Mouse (Mus musculus) layer of hippocampus, postnatal 14 days (tissue): ENCODE measurements at regions not wholly inside any gene's neighbourhood (a gene's known extent, or its start where the extent isn't known, plus 50 kb on each side); places are given as distances from the start of the nearest gene placed in this dataset.
A peak's percentile ranks its signal among the peaks of the same experiment; 100 is the strongest.

ENCODE experiments used
- DNase-seq, 2 experiments: peaks; one replicate each; pipeline ENCODE4 v3.0.0; 2021 to 2022; ENCODE audit warnings: low spot score in 2 of 2, mixed read lengths in 1 of 2

GRCm38 (mm10) chr15:93903671-93904603 lies 308.2 kb upstream of the Prickle1 start:
- DNase-seq = no peak

DNA sequence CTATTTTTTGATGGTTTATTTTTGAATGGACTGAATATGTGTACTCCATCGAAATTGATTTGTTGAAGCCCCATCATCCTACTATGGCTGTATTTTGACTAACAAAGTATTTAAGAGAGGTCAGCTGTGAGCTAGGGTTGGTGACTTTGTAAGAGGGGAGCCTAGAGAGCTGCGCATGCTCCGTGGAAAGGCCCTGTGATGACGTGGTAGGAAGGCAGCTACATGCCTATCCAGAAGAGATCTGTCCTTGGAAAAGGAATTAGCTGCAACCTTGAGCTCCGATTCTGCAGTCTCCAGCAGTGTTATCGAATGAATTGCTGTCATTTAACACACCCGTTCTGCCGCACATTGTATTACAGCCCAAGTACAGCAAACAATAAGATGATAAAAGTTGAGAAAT lies 287.1 kb upstream of the Prickle1 start:
- no peak for DNase-seq

DNA sequence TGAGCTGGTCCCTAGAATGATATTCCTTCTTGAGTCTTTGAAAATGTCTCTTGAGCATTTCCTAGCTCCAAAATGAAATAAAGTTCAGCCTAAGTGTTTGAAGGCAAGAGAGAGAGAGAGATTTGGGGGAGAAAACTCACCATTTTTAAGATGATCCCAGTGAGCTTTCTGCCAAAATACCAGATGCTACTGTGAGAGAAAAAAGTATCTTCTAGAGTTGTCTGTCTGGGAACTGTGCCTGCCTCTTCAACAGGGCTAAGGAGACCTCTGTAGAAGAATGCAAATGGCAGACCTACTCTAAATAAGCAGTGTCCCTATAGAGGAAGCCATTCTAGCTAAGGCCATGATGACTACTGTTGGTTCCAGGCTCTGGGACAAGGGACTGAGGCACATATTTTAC lies 285.6 kb upstream of the Prickle1 start:
- no peak for DNase-seq

DNA sequence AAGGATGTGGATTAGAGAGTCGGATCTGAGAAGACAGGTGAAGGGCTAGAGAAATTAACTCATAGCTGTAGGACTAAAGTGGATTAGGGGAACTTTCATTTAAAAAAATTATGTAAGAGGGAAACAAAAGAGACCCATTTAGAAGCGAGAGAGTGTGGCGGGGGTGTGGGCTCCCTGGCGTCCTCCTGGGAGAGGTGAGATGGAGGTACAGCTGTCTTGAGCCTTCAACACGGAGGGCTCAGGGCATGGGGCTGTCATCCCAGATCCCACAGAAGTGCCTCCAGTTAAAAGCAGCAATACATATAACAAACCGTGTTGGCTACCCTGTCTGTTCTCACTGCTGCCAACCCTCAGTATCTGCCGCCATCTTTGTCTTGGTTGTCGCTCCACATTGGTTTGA lies 284.6 kb upstream of the Prickle1 start:
- no peak for DNase-seq

GRCm38 (mm10) chr15:93879006-93879405 lies 283.3 kb upstream of the Prickle1 start:
- DNase-seq = peak in 1 of 2 experiments; percentile 31

DNA sequence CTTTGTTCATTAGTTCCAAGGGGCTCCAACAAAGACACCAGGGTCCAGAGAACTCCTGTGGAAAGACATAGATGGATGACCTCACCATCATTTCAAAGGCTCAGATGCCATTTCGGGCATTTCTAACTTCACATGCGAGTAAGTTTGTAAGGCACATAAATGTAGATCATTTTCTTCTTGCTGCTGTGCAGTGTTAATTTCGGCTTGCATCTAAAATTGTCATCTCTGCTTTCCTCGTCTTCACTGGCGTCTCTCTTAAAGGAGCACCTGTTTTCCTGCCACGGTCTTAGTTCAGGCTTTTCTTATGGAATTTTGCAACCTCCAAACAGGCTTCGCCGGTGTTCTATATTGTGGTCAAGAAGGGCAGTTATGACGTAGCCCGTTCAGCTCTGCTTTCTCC lies 280.6 kb upstream of the Prickle1 start:
- DNase-seq = no peak

DNA sequence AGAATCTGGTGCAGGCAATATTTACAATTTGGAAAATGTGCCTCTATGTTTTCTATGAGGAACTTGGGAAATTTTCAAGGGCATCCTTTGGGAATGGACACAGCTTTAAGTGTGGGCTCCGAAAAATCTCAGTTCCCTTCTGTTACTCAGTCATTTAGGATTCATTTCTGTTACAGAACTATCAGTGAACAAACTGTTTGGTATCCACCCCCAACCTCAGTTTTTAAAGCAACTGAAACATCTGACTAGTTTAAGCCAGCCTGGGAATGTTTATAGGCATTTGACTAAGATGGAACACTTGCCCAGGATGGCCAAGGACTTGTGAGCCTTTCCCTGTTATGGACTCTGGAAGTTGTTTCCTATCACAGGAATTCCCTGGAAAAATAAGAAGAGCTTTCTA lies 280.0 kb upstream of the Prickle1 start:
- peak in 1 of 2 experiments; percentile 36 for DNase-seq

- peak; percentile 45 to 72 for DNase-seq
Measured at GRCm38 (mm10) chr15:93874206-93874605, 278.5 kb upstream of the Prickle1 start.

- no peak for DNase-seq
Measured at GRCm38 (mm10) chr15:93857336-93857901, 261.7 kb upstream of the Prickle1 start.

- no peak for DNase-seq
Measured at GRCm38 (mm10) chr15:93853221-93853620, 257.5 kb upstream of the Prickle1 start.

DNA sequence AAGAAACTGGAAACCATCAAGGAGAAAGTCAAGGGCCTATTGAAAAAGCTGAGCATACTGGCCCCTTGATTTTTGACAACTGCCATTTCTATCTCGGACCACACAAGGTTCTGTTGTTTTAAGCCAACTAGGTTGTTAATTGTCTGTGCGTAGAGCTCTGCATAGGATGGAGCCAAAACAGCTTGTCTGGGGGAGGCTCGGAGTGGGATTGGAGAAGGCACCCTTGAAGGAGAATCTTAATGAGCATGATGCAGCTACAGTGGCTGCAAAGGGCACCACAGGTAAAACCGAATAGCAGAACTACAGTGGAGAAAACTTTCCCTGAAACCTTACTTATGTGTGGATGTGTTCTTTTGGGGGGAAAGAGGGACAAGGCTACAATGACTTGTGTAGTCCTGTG lies 256.4 kb upstream of the Prickle1 start:
- DNase-seq = no peak

GRCm38 (mm10) chr15:93850388-93850787 lies 254.7 kb upstream of the Prickle1 start:
- no peak for DNase-seq

DNA sequence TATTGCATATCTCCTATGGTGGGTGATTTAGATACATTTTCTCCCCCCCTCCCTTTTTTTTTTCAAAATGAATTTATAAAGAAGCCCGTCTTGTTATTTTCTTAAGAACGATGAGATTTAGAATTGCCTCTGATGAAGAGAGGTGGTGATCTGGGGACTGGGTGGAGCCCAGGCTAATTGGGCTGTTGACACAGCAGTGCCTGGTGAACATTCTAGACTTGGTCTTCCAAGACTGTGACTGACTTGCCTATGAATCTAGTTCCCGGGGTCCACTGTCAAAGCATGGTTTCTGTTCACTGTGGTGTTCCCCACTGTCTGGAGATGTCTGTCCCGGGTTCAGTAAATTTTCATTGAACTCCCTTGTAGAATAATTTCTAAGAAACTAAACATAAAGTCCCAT lies 253.1 kb upstream of the Prickle1 start:
- DNase-seq = no peak

GRCm38 (mm10) chr15:93846797-93847196 lies 251.1 kb upstream of the Prickle1 start:
- DNase-seq = no peak

GRCm38 (mm10) chr15:93845801-93846200 lies 250.1 kb upstream of the Prickle1 start:
- peak; percentile 45 to 72 for DNase-seq

DNA sequence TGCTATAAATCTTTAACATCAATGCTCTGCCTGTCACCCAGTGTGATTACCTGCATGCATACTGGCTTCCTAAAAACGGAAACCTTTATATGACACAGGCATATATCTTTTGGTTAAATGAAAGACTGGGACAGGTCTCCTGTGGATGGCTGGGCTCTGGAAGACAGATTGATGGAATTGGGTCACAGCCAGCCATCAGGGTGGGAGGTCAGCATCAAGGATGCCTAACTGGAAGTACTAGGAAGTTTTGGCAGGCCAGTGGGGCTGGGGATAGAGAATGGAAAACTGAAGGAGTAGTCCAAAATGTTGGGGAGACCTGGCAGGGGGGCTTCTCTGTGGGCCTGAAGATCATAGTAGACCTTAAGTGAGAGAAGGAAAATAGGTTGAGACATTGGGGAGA lies 237.3 kb upstream of the Prickle1 start:
- no peak for DNase-seq

GRCm38 (mm10) chr15:93832431-93832936 lies 236.8 kb upstream of the Prickle1 start:
- DNase-seq = peak; percentile 46 to 71

- no peak for DNase-seq
Measured at GRCm38 (mm10) chr15:93831148-93831547, 235.5 kb upstream of the Prickle1 start.

DNA sequence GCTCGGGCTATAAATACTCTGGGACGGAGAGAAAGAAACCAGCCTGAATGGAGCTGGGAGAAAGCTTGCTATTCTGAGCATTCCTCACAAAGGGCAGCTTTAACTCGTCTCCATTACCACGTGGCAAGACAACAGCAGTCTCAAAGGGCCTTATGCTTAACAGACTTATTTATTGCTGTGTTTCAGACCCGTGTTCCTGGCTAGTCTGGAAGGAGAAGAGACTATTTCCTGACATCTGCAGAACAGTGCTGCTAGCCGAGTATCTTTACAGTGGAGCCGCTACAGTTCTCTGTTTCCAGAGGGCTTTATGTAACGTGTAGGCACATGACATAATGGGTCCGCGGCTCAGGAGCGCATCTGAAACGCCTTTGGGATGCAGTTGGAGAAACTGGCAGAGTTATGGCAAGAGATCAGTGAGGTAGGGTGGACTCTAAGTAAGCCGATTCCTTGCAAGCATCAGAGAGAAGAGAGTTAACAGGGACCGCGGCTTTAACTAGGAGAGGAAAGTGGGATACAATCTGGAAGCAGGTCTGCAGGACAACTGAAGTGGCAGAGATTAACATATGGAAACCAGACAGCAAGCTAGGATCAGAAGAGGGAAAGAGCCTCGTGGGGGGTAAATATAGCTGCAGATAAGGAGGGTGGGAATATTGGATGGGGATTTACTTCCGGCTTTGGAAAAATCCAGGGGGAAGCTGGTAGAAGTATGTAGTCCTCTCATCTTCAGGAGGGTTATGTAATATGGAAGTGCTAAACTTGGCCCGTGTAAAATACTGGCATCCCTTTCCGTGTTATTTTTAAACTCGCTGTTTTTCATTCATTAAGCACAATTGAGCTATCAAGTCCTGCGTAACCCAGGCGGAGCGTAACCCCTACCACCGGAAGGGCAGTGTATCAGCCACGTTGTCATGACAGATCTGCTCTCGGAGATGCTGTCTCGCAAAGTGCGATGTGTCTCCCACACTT lies 229.3 kb upstream of the Prickle1 start:
- peak; percentile 15 to 39 for DNase-seq

DNA sequence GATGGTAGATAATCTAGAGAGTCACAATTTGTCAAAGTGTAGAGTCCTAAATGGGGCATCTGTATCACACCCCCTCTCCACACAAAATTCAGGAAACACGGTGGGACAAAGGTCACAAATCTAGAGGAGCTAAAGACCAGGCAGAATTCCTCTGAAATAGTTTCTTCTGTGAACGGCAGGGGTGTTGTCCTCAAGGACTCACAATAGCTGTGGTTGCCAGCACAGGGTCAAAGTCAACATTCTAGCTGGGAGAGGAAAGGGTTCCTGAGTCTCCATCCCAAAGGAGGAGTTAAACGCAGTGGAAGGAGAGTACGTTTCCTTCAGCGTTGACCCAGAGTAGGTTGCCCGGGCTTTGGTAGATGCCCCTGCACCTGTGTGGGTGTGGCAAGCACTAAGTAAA lies 225.5 kb upstream of the Prickle1 start:
- DNase-seq = no peak

DNA sequence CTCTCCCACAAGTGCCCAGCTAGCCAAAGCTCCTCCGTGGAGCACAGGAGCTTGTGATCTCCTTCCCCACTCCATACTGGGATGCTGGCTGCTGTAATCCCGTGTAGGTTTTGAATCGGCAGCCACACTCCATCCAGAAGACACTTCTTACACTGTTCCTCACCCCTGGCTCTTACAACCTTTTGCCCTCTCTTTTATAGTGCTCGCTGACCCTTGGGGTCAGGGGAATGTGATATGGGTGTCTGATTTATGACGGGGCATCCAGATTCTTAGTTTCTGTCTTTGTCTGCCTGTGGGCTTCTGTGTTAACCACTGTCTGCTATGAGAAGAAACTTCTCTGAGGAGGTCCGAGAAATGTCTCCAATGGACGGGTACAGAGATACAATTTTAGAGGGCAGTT lies 216.3 kb upstream of the Prickle1 start:
- DNase-seq = no peak
